Mouse (Mus musculus) testis, postnatal 14 days (tissue): ENCODE data around the gene Hoxb7.

Experiments
- DNase-seq: peaks from one replicate; pipeline ENCODE4 v3.0.0; 2021; ENCODE audit warnings: low spot score

Hoxb7 gene

DNA sequence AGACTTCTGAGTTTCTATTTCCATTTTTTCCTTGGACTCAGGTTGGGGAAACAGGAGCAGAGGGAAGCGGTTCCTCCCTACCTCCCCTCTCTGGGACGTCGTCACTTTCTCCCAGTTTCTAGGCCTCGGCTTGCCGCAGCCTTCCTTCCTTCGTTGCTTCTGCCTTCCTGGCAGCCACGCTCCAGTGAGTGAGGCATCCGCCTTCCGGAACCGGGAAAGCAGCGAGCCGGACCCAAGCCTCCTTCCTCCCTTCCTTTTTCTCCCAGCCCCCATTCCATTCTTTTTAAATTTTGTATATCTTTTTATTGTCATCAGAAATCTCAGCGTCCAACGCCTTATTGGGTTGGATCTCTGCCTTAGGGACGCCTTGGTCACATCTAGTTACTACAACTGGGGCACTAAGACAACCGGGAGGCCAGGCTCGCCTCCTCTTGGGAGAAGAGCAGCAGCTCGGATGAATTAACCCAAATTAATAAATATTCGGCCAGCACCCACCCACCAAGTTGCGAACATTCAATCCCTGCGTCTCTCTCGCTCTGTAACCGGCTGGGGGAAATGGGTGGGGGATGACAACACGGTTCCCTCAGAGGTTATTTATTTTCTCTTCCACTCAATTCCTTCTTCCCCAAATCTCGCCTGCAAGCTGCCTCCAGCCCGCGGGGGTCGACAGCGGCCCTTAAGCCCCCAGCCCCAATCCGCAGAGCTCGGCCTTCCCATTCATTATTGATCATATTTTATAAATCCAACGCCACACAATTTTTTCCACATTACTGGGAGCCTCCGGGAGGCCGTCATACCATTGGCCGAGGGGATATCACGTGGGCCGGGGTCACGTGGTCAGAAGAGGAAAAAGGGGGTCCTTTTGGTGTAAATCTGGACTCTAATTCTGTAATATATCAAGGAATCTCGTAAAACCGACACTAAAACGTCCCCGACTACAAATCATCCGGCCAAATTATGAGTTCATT lies at the start of gene Hoxb7:
Hoxb7 (plus strand) TSS at position 853 of the 968 bp plus-strand sequence.
- no peak for DNase-seq

GRCm38 (mm10) chr11:96240211-96240610 lies 46.2 kb upstream of the Hoxb7 start:
- DNase-seq = no peak

- DNase-seq = peak; percentile 53
These were observed 35.5 kb upstream of the Hoxb7 start for GRCm38 (mm10) chr11:96250901-96251300.

DNA sequence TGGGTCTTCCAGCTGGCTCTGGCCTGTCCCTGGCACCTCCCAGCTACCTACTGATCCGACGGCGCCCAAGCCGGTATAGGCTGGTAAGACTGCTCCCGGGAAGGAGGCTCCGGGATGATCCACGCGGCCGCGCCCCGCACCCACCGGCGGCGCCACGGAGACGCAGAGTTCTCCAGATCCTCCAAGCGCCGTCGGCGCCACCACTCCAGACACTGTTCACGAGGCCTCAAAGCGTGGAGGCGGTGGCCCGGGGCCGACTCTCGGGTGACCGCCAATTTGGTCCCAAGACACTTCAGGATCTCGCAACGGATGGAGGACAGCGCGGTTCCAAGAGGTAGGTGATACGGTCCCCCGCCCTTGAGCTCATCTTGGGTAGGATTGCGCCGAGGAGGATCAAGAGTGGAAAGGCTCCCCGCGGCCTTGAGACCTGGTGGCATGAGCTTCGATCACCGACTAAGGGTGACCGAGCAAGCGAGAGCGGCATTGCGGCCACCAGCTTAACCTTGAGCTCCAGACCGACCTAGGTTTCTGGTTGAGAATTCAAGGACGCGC lies 34.9 kb upstream of the Hoxb7 start:
- no peak for DNase-seq

GRCm38 (mm10) chr11:96252541-96253120 lies 33.8 kb upstream of the Hoxb7 start:
- no peak for DNase-seq

DNA sequence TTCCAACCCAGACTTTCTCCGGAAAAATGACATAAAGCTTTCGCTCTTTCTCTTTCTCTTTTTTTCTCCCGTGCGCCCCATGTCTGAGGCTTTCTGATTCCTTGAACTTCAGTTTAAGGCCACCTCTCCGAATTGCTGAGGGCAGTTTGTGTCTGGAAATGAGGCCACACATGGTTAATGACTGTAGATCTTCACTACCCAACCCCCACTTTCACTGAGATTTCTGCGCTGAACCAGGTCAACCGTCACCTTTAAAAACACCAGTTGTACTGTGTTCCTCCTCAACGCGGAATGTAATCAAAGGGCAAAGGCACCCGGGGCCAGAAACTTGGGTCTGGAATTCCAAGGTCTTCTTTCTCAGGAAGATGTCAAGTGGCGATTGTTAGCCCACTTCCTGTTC lies 32.2 kb upstream of the Hoxb7 start:
- DNase-seq = no peak

DNA sequence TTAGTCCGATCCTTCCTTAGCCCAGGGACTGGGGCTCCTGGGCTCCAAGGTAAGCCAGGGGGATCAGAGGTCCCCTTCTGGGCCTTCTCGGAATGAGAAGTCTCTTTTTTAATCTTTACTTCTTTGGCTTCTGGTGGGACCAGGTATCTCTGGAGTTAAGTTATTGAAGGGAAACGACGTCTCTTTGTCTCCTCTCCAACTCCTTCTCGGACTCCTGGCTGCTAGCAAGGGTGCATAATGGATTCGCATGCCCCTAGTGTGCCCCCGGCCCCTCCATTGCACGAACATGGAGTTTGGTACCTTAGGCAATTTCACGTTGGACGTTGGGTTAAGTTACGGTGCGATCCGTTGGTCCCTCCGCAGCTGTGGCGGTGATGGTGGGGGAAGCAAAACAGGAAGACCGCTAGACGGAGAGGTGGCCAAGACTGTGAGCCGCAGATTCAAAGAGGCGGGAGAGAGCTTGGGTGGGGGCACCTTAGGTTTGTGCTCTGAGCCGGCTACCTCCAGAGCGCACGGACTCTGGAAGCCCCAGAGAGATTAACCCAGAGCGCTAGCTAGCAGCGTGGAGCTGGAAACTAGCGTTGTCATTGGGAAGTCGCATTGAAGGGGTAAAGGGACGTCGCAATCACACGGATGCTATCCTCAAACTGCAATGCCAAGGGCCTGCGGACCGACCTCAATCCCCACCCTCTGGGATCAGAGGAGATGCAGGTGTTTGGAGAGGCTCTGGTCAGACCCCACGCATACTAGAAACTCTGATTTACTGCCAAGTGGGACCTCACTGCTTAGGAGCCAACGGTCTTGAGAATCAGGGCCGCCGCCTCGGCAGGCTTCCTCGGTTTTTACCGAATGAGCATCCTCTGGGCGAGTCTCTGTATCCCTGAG lies 31.1 kb upstream of the Hoxb7 start:
- no peak for DNase-seq

GRCm38 (mm10) chr11:96255996-96256445 lies 30.4 kb upstream of the Hoxb7 start:
- DNase-seq = no peak

DNA sequence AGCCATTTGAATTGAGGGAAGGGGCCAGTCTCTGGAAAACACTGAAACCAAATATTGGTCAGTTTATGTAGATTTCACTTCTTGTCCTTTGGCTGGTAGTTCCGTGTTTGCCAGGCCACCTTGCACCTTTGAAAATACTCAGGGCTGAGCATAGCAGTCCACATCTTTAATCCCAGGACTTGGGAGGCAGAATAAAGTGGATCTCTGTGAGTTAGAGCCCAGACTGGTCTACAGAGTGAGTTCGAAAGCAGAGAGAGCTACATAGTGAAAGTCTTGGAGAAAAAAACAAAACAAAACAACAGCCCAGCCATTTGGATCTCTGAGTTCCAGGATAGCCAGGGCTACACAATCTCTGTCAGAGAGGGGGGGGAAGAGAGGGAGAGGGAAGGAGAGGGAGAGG lies 29.3 kb upstream of the Hoxb7 start:
- no peak for DNase-seq

DNA sequence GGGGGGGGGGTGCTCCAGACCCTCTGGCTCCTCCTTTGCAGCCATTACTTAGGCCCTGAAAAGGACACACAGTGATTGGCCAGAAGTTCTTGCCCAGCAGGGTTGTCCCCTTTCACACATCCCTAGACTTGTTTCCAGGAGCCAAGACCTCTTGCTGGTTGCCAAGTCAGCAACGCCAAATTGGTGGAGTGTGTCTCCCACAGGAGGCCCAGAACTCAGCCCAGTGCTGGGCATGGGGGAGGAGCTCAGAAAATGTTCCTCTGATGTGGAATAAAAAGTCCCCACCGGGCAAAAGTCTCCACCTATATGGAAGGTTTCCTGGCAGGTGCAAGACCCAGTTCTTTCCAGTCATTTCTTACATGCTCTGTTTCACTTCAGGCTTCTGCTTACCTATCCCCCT lies 27.4 kb upstream of the Hoxb7 start:
- DNase-seq = no peak

- no peak for DNase-seq
These were observed 26.9 kb upstream of the Hoxb7 start for GRCm38 (mm10) chr11:96259511-96259910.

DNA sequence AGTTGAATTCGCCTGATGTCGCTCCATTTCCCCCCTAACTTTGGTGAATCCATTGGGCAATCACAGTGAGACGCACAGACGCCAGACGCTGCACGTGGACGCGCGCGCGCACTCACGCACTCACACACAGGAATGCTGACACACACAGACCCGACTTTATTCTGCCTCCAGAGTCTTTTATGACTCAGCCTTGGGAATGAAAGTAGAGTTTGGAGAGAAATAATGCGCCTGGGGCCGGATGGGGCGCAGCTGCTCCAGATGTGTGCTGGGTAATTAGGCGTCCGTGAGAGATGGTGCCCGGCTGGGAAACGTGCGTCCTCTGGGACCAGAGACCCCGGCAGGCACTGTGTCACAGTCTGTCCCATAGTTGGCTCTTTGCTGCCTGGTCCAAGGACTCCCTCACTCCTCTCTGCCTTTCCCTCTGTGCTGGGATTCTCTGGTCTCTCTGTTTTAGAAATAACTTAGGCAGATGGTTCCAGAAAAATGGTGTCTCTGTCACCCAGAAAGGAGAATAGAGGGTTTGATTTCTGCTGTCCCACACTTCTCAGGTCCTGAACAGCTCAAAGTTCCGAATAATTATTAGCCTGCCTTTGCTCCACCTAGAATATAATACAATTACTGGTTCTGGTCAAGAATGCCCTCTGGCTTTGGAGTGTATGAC lies 26.0 kb upstream of the Hoxb7 start:
- DNase-seq = no peak

DNA sequence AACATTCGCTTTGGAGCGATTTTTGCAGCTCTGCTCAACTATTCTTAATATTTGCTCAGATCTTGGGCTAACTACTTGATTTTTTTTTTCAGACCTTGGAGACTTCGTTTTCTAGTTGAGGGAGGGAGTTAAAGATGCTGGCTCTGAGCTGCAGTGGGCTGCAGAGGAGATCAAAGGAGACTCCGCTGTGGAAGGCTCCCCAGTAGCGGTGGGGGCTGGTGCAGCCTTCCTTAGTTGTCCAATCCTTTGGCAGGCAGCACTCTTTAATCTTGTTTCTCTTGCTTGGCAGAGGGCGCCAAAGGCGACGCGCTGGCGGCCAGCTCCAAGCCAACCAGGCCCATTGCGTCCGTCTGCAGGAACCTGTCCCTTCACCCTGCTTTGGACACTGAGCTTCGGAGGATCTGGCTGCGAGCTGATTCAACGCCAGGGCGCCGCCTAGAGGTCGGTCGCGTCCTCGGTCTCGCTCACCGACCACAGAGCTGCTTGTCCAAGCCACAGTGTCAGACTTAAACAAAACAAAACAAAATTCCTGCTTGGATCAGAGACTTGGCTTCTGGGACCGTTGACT lies 25.0 kb upstream of the Hoxb7 start:
- DNase-seq = peak; percentile 82

- DNase-seq = no peak
These were observed 24.1 kb upstream of the Hoxb7 start for GRCm38 (mm10) chr11:96262262-96262830.

DNA sequence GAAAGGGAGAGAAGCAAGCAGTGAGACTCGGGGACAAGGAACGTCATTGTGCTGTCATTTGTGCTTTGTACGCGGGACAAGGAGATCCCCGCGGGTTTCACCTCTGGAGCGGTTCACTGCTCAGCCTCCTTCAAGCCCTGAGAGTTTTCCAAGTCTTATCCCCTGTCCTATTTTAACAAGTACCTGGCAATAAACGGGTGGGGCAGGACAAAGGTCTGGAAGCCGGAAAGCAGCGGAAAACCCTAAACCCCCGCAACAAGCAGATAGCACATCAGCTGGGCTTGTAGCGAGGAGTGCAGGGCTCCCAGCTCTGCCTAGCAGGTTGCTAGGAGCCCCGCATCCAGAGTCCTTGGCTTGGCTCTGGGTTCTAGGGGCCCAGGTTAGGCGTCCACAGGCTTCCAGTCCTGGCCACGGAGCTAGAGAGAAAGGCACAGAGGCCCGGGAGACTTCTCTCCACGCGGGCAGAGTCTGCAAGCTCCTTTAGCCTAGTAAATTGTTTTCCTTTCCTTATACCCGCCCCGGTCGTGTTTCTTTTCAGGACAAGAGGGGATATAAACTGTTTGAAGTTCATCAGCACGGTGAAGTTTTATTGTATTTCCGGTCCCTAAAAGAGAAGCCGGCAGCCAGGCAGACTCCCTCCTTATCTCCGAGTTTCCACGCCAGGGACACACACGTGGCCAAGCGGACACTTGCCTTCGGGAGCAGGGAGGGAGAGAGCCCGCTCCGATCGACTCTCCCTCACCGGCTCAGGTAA lies 22.6 kb upstream of the Hoxb7 start:
- no peak for DNase-seq

- no peak for DNase-seq
These were observed 21.9 kb upstream of the Hoxb7 start for GRCm38 (mm10) chr11:96264390-96265020.

DNA sequence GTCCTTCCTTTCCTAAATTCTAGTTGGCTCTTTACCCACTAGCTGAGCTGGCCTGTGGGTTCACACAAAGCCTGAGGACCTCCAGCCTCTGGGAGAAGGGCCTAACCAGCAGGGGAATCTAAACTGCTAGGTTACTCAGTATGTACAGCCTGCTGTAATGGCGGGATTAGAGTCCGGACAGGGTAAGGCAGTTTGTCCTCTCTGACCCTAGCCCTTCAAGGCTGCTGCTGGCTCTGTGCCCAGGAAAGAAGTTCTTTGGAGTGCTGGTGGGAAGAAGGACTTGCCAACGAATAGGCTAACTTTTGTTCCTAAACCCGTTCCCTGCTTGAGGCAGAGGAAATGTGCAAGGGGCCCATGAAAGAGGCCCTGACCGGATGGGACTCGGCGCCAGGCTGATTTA lies 20.5 kb upstream of the Hoxb7 start:
- peak; percentile 72 for DNase-seq

DNA sequence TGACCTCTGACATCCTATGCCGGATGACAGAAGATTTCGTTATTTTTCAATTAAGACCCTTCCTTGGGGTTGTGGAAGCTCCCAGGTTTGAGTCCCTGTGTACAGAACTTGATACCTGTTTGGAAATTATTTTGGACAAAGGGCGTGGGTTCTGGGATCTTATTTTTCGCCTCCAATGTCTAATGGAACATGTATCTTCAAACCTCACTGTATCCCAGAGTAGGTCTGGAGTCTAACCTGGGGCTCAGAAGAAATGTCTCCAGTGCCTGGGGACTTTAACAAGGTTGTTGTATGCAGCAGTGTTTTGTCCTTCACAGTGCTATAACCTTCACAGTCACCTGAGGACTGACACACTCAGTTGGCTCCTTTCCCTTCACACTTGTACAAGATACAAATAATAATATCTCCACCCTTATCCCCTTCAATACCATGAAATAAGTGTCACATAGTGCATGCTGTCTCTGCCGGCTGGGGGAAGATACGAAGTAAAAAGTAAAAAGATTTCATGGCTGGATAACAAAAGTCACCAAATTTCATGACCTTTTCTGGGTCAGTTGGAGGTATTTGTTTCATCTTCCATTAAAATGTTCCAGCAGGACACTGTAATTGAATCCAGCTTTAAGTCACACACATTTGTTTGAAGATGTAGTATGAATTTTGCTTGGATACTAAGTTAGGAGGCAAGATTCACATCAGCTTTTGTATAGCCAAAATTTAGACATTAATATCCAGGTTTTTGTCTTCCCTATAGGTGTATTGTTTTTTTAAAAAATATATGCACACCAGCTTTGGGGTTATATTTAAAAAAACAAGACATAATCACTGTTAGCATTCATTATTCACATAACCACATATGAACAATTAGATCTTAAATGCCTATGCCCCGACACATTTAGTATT lies 19.2 kb upstream of the Hoxb7 start:
- no peak for DNase-seq
